Mouse (Mus musculus) forebrain, embryonic 11.5 days (tissue): ENCODE measurements around the gene Zfp334. TPM values are rescaled to one million over a fixed set of nuclear protein-coding genes. Genes with fewer than 3 reads are reported as not detected.

Experiments used
- ATAC-seq: fragments of 200-750 bp; cut with Nextera tagmentation; replicated peaks from 2 replicates; pipeline ENCODE4 v1.8.0; 2017; ENCODE audit warnings: moderate TSS enrichment; ENCODE audit not compliant: low FRiP score
- DNase-seq: peaks from one replicate; pipeline ENCODE4 v3.0.0-alpha.2; 2017; ENCODE audit warnings: low spot score
- H3K27ac ChIP-seq: fragments of 300-500 bp; sonication (generic); 2 replicates; pipeline ENCODE4 v1.5.1; 2014; ENCODE audit warnings: low read depth, low read length
- H3K27me3 ChIP-seq: fragments of 300-500 bp; sonication (generic); 2 replicates; pipeline ENCODE4 v1.6.1; 2014; ENCODE audit warnings: mild to moderate bottlenecking, low read length, mixed read lengths; ENCODE audit not compliant: control insufficient read depth, insufficient read depth
- H3K36me3 ChIP-seq: fragments of 300-500 bp; sonication (generic); 2 replicates; pipeline ENCODE4 v1.6.1; 2014; ENCODE audit warnings: mild to moderate bottlenecking, low read length, moderate library complexity, mixed read lengths; ENCODE audit not compliant: control insufficient read depth, insufficient read depth
- H3K4me1 ChIP-seq: fragments of 300-500 bp; sonication (generic); replicated peaks from 2 replicates; pipeline ENCODE4 v1.6.1; 2014; ENCODE audit warnings: low read length, mixed read lengths; ENCODE audit not compliant: control insufficient read depth, insufficient read depth
- H3K4me2 ChIP-seq: fragments of 300-500 bp; sonication (generic); 2 replicates; pipeline ENCODE4 v1.6.1; 2014; ENCODE audit warnings: low read depth, mild to moderate bottlenecking, low read length, moderate library complexity, mixed read lengths; ENCODE audit not compliant: severe bottlenecking
- H3K4me3 ChIP-seq: fragments of 300-500 bp; sonication (generic); 2 replicates; pipeline ENCODE4 v1.5.1; 2014; ENCODE audit warnings: low read depth, low read length
- H3K9ac ChIP-seq: fragments of 300-500 bp; sonication (generic); 2 replicates; pipeline ENCODE4 v1.6.1; 2014; ENCODE audit warnings: low read length
- H3K9me3 ChIP-seq: fragments of 300-500 bp; sonication (generic); 2 replicates; pipeline ENCODE4 v1.6.1; 2016; ENCODE audit warnings: low read length, mixed read lengths; ENCODE audit not compliant: control insufficient read depth
- WGBS: fragments of 180-500 bp; shearing (Covaris S2); extraction: QIAGEN DNeasy Blood & Tissue Kit; methylation state at CpG from one replicate; pipeline ENCODE4 v1.1.7; 2014; 5-methylcytosine and 5-hydroxymethylcytosine counted together
- polyA plus RNA-seq: library from polyadenylated mRNA; unstranded; fragments of >200 nt; fragmentation: Nextera tagmentation; extraction: Ambion mirVana; gene quantifications from 2 replicates; pipeline ENCODE4 v1.2.1, GENCODE M21; 2014

The Zfp334 gene
- 23.7 and 23.8 TPM in 2 replicates for polyA plus RNA-seq

GRCm38 (mm10) chr2:165387844-165388495, at the start of gene Zfp334:
Zfp334 (minus strand) TSS chr2:165388259.
- Histone ChIP-seq H3K4me1 (peaks cover 9% of the 10 kb centered on the region; the same call in 1 of the 2 replicates), H3K27me3 (no peaks in the 10 kb centered on the region), H3K4me3 (peak within 1 kb of the TSS; percentile 81), H3K4me2 (peak within 1 kb of the TSS; percentile 47), H3K9ac (peak within 1 kb of the TSS; percentile 97), H3K9me3 (no peaks in the 10 kb centered on the region), H3K36me3 (peaks cover 18% of the 10 kb centered on the region; the same call in 1 of the 2 replicates), H3K27ac (peak within 1 kb of the TSS; percentile 96)
- ATAC-seq (peak; percentile 91), DNase-seq (peak; percentile 99)
- WGBS: under 1% methylated on average over 40 of the region's 40 CpGs

- no peak for DNase-seq
- H3K9ac ChIP-seq: no peak overlapping the region
- H3K4me3 ChIP-seq: no peak overlapping the region
These were observed 40.6 kb upstream of the Zfp334 start for GRCm38 (mm10) chr2:165428694-165429093.

GRCm38 (mm10) chr2:165420195-165420594, 32.1 kb upstream of the Zfp334 start:
- WGBS: 48% methylated on average over 2 of the region's 2 CpGs
- Histone ChIP-seq H3K4me1 (peaks cover 7% of the 10 kb centered on the region), H3K36me3 (no peaks in the 10 kb centered on the region)

More at GRCm38 (mm10) chr2:165428694-165429093, 40.6 kb upstream of the Zfp334 start:
- H3K4me1 ChIP-seq: no peaks in the 10 kb centered on the region
- H3K36me3 ChIP-seq: no peaks in the 10 kb centered on the region
- H3K4me2 ChIP-seq: no peak overlapping the region
- H3K27ac ChIP-seq: no peak overlapping the region
- H3K9me3 ChIP-seq: no peaks in the 10 kb centered on the region
- no peak for ATAC-seq
- H3K27me3 ChIP-seq: no peaks in the 10 kb centered on the region
- 67% methylated on average over 7 of the region's 7 CpGs for WGBS

GRCm38 (mm10) chr2:165419670-165420111, 31.6 kb upstream of the Zfp334 start:
- peaks cover 7% of the 10 kb centered on the region for H3K4me1 ChIP-seq
- DNase-seq (no peak), ATAC-seq (no peak)
- 0 out of 2 replicates have a peak overlapping the region, but pooled peaks have one; percentile 32 for H3K27ac ChIP-seq
- 56% methylated on average over 4 of the region's 4 CpGs for WGBS
- no peaks in the 10 kb centered on the region for H3K36me3 ChIP-seq
- no peak overlapping the region for H3K4me2 ChIP-seq
- H3K4me3 ChIP-seq: no peak overlapping the region
- no peaks in the 10 kb centered on the region for H3K9me3 ChIP-seq
- 0 out of 2 replicates have a peak overlapping the region, but pooled peaks have one; percentile 1 for H3K9ac ChIP-seq
- H3K27me3 ChIP-seq: no peaks in the 10 kb centered on the region

More at GRCm38 (mm10) chr2:165420195-165420594, 32.1 kb upstream of the Zfp334 start:
- Histone ChIP-seq H3K27me3 (no peaks in the 10 kb centered on the region), H3K9me3 (no peaks in the 10 kb centered on the region), H3K27ac (no peak overlapping the region), H3K4me2 (no peak overlapping the region), H3K9ac (no peak overlapping the region), H3K4me3 (no peak overlapping the region)
- ATAC-seq (no peak), DNase-seq (no peak)

- ATAC-seq: no peak
- H3K4me1 ChIP-seq: peaks cover 10% of the 10 kb centered on the region
- WGBS: 75% methylated on average over 2 of the region's 2 CpGs
These were observed 30.5 kb upstream of the Zfp334 start for GRCm38 (mm10) chr2:165418577-165418976.

GRCm38 (mm10) chr2:165417291-165417690, 29.2 kb upstream of the Zfp334 start:
- ATAC-seq (no peak), DNase-seq (no peak)
- H3K27me3 ChIP-seq: no peaks in the 10 kb centered on the region
- no peak overlapping the region for H3K4me3 ChIP-seq
- no peak overlapping the region for H3K27ac ChIP-seq
- no peaks in the 10 kb centered on the region for H3K9me3 ChIP-seq
- H3K4me2 ChIP-seq: no peak overlapping the region
- WGBS: 58% methylated on average over 7 of the region's 7 CpGs
- H3K36me3 ChIP-seq: no peaks in the 10 kb centered on the region
- H3K9ac ChIP-seq: peak overlapping the region; percentile 20; the same call in 1 of the 2 replicates
- peaks cover 10% of the 10 kb centered on the region for H3K4me1 ChIP-seq

More at GRCm38 (mm10) chr2:165418577-165418976, 30.5 kb upstream of the Zfp334 start:
- Histone ChIP-seq H3K9ac (no peak overlapping the region), H3K36me3 (no peaks in the 10 kb centered on the region), H3K27ac (no peak overlapping the region), H3K27me3 (no peaks in the 10 kb centered on the region), H3K9me3 (no peaks in the 10 kb centered on the region), H3K4me2 (no peak overlapping the region), H3K4me3 (no peak overlapping the region)
- DNase-seq: no peak

GRCm38 (mm10) chr2:165415795-165416194, 27.7 kb upstream of the Zfp334 start:
- 65% methylated on average over 6 of the region's 6 CpGs for WGBS
- Histone ChIP-seq H3K4me3 (no peak overlapping the region), H3K27ac (no peak overlapping the region; the same call in 1 of the 2 replicates)

GRCm38 (mm10) chr2:165415141-165415721, 27.2 kb upstream of the Zfp334 start:
- Histone ChIP-seq H3K4me3 (no peak overlapping the region), H3K4me1 (peaks cover 9% of the 10 kb centered on the region), H3K9me3 (no peaks in the 10 kb centered on the region), H3K27me3 (no peaks in the 10 kb centered on the region), H3K9ac (no peak overlapping the region), H3K4me2 (no peak overlapping the region), H3K27ac (no peak overlapping the region; the same call in 1 of the 2 replicates), H3K36me3 (no peaks in the 10 kb centered on the region)
- WGBS: 40% methylated on average over 11 of the region's 11 CpGs
- 0 out of 2 replicates have a peak, but pooled peaks have one; percentile 24 for ATAC-seq
- DNase-seq: no peak

More at GRCm38 (mm10) chr2:165415795-165416194, 27.7 kb upstream of the Zfp334 start:
- Histone ChIP-seq H3K4me2 (no peak overlapping the region), H3K4me1 (peaks cover 10% of the 10 kb centered on the region), H3K27me3 (no peaks in the 10 kb centered on the region), H3K36me3 (no peaks in the 10 kb centered on the region), H3K9ac (no peak overlapping the region), H3K9me3 (no peaks in the 10 kb centered on the region)
- ATAC-seq: no peak
- DNase-seq: no peak
